Mouse (Mus musculus): ENCODE data around the gene Bnc2. TPM values are rescaled to one million over a fixed set of nuclear protein-coding genes. Genes with fewer than 3 reads are reported as not detected.

Gene Bnc2
- not detected in 2 replicates for polyA plus RNA-seq (2012; ENCODE audit: insufficient read depth, insufficient read length, missing spikeins)

DNA sequence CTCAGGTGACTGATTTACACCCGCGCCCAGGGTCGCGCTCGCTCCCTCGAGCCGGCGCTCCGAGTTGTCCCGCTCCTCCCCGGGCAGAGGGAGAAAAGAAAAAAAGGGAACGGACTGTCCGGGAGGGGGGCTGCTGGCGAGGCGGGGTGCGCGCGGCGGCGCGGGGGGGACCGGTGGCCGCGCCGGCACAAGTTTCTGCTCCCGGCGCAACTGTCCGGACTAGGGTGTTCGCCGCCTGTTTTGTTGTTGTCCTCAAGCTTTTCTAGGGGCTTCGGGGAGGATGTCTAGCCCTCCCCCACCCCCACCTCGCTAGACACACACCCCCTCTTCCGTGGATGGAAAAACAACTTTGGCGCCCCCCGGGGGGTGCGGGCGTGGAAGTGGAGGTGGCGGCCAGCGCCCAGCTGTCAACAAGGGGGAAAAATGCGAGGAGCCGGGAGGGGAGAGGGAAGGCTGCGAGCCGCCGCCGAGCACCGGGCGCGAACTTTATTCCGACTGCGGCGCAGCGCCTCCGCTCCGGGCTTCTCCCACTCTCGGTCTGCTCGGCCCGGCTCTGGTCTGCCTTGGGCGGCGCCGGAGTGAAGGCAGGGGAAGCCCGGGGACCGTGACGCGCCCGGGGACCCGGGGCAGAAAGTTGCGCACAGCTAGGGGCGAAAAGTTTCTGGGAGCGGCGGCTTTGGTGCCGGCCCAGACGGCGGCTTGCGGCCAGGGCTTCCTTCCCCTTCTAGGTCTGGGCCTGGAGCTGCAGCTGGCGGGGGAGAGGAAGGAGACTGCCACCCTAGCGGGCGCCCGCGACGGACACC lies at the start of gene Bnc2:
TSS of gene Bnc2 (minus strand) at position 105 of the 803 bp plus-strand sequence.
- no peak for TF ChIP-seq CTCF (IDR thresholded peaks at IDR 0.05; ENCODE audit: low read depth, low read length)
- TF ChIP-seq POLR2A (IDR thresholded peaks at IDR 0.05; ENCODE audit: borderline replicate concordance, low read depth, low read length): no peak
- Histone ChIP-seq H3K27ac (ENCODE audit: insufficient read depth, low read depth, low read length) (no peak within 1 kb of the TSS), H3K4me3 (ENCODE audit: insufficient read depth, low read length) (peak within 1 kb of the TSS; percentile 4; the same call in 1 of the 2 replicates), H3K4me1 (ENCODE audit: control insufficient read depth, insufficient read depth, low read length) (no peaks in the 10 kb centered on the region)

DNA sequence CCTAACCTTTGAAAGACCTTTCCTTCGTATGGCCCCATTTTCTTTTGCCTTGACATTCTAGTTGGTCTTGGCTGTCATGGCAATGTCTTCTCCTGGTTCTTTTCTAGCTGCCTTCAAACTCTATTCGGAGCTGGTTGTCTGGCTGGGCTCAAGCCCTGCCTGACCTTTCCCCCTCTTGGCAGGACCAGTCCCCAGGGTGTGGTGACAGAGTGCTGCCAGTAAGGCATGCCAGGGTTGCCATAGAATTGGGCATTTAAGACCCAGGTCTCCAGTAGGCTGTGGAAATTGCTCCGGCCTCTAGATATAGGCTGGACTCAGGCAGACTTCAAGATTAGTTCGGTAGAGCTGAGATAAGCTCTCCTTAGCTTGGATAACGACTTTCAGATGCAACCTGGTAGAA lies 32.9 kb upstream of the Bnc2 start:
- TF ChIP-seq CTCF (IDR thresholded peaks at IDR 0.05; ENCODE audit: low read depth, low read length): no peak
- no peak for TF ChIP-seq POLR2A (IDR thresholded peaks at IDR 0.05; ENCODE audit: borderline replicate concordance, low read depth, low read length)
- no peaks in the 10 kb centered on the region for H3K4me1 ChIP-seq (ENCODE audit: control insufficient read depth, insufficient read depth, low read length)

DNA sequence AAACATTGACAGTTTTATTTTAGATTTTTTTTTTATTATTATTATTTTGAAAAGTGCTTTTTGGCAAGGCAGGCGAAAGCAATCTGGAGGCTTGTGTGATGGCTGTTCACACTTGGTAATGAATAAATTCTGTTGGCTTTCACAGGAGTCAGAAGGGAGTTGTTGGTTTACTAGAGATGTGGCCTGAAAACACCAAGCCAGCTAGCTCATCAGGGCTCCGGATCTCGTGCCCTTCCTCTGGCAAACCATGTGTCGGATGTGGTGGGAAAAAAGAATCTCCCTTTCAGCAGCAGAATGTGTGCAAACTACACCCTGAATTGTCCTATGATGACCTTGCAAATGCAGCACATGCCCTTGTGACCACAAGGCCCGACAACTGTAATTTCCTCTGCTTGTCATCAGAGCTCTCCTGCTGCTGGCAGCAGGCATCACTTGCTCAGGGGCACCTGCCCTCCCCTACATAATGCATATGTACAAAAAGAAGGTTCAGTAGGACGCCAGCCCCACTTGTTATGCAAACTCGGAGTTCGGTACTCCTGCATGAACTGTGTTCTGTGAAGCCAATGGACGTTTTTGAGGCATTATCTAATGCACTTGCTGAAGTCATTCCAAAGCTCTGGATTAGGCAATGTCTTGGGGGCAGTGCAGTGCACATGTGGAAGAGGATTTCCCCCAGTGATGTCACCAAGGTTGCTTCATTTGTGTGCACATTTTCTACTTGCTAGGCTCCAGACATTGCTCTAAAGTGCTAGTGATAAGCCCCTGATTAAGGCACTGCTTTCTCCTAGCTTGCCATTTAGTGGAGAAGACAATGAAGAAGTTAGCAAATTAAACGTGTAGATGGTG lies 10.7 kb upstream of the Bnc2 start:
- no peak overlapping the region for H3K4me3 ChIP-seq (ENCODE audit: insufficient read depth, low read length)
- TF ChIP-seq CTCF (IDR thresholded peaks at IDR 0.05; ENCODE audit: low read depth, low read length): no peak
- no peak overlapping the region for H3K27ac ChIP-seq (ENCODE audit: insufficient read depth, low read depth, low read length)
- H3K4me1 ChIP-seq (ENCODE audit: control insufficient read depth, insufficient read depth, low read length): no peaks in the 10 kb centered on the region

More for the DNA sequence above, 32.9 kb upstream of the Bnc2 start:
- Histone ChIP-seq H3K27ac (ENCODE audit: insufficient read depth, low read depth, low read length) (no peak overlapping the region), H3K4me3 (ENCODE audit: insufficient read depth, low read length) (no peak overlapping the region)

DNA sequence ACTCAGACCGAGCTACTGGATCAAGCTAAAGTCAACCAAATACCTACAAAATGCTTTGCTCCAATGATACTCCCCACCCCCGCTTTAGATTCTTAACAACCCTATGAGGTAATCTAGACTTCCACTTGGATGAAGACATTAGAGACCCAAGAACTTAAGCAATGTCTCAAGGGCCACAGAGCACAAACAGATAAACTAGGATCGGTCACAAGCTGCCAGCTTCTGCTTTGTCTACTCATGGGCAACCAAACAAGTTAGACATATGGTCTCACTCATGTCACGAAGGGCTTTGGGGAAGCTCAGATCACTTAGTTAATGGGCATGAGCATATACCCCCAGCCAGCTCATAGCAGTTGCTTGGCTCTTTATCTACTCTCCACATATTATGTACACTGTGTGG lies 9.9 kb upstream of the Bnc2 start:
- TF ChIP-seq CTCF (IDR thresholded peaks at IDR 0.05; ENCODE audit: low read depth, low read length): no peak
- TF ChIP-seq POLR2A (IDR thresholded peaks at IDR 0.05; ENCODE audit: borderline replicate concordance, low read depth, low read length): no peak
- Histone ChIP-seq H3K4me3 (ENCODE audit: insufficient read depth, low read length) (no peak overlapping the region), H3K27ac (ENCODE audit: insufficient read depth, low read depth, low read length) (no peak overlapping the region), H3K4me1 (ENCODE audit: control insufficient read depth, insufficient read depth, low read length) (no peaks in the 10 kb centered on the region)

GRCm38 (mm10) chr4:84675974-84676315 lies 870 bp upstream of the Bnc2 start:
- H3K27ac ChIP-seq (ENCODE audit: insufficient read depth, low read depth, low read length): no peak overlapping the region
- TF ChIP-seq CTCF (IDR thresholded peaks at IDR 0.05; ENCODE audit: low read depth, low read length): no peak
- TF ChIP-seq POLR2A (IDR thresholded peaks at IDR 0.05; ENCODE audit: borderline replicate concordance, low read depth, low read length): no peak
- H3K4me3 ChIP-seq (ENCODE audit: insufficient read depth, low read length): peak overlapping the region; percentile 4; the same call in 1 of the 2 replicates
- H3K4me1 ChIP-seq (ENCODE audit: control insufficient read depth, insufficient read depth, low read length): no peaks in the 10 kb centered on the region

DNA sequence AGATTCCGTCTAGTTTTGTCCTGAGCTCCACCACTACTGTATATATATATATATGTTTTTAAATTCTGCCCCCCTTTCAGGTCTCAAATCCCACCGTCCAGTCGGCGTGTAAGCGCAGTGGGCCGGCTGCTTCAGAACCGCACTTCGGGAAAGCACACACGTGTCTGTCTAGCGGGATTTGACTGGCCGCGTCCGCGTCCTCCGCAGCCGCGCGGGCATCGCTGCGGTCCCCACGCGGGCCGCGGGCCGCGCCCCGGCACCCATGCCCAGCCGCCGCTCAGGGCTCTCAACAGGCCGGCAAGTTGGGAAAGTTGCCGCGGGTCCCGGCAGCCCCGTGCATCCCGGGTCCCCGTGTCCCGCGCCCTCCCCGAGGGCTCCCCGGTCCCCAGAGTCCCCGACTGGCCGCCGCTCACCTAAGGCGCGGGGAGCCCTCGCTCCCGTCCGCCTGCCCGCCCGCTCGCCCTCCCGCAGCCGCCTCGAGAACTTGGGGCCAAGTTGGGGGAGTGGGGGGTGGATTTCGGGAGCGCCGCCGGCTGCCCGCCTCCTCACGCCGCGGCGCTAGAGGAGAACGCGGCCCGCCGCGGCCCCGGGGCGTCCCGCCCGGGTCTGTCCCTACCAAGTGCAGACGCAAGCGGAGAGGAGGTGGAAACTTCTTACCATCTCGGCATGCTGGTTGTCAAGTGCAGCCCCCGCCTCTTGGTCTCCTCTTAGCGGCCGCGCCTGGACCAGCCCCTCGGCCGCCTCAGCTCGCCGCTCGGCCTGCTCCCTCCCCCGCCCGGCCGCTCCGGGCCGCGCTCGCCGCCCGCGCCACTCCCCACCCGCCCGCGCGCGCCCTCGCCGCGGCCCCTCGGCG lies 531 bp downstream of the Bnc2 start:
- Histone ChIP-seq H3K4me3 (ENCODE audit: insufficient read depth, low read length) (0 out of 2 replicates have a peak overlapping the region, but pooled peaks have one; percentile 4), H3K4me1 (ENCODE audit: control insufficient read depth, insufficient read depth, low read length) (no peaks in the 10 kb centered on the region), H3K27ac (ENCODE audit: insufficient read depth, low read depth, low read length) (no peak overlapping the region)
- TF ChIP-seq POLR2A (IDR thresholded peaks at IDR 0.05; ENCODE audit: borderline replicate concordance, low read depth, low read length) (no peak), CTCF (IDR thresholded peaks at IDR 0.05; ENCODE audit: low read depth, low read length) (no peak)

DNA sequence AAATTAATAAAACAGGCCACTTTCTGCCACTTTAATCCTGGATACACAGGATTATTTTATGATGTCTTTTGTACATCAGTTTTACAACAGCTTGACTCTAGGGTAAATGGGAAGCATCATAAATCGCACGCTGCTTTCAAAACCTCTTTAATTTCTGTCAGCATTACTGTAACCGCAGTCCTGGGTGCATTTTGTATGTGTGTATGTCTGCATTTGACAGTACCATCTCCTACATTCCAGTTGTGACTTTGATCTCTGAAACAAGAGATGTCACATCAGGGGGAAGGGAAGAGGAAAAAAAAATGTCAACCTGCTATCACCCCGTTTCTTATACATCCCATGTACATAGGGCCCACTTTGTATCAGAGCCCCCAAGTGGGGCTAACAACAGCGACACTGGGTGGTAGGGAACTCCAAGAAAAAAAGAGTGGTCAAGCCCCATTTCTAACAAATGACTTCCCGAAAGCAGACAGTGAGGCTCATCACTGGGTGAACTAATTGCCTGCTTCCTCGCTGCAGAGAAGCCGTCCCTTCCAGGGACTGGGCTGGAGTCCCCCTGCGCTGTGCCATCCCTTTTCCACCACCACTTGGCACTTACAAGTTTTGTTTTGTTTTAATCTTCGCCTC lies 1.3 kb downstream of the Bnc2 start:
- TF ChIP-seq CTCF (IDR thresholded peaks at IDR 0.05; ENCODE audit: low read depth, low read length): no peak
- no peak for TF ChIP-seq POLR2A (IDR thresholded peaks at IDR 0.05; ENCODE audit: borderline replicate concordance, low read depth, low read length)
- H3K4me1 ChIP-seq (ENCODE audit: control insufficient read depth, insufficient read depth, low read length): no peaks in the 10 kb centered on the region
- no peak overlapping the region for H3K27ac ChIP-seq (ENCODE audit: insufficient read depth, low read depth, low read length)
- no peak overlapping the region for H3K4me3 ChIP-seq (ENCODE audit: insufficient read depth, low read length)

GRCm38 (mm10) chr4:84672181-84672791 lies 2.8 kb downstream of the Bnc2 start:
- no peak overlapping the region for H3K27ac ChIP-seq (ENCODE audit: insufficient read depth, low read depth, low read length)
- no peaks in the 10 kb centered on the region for H3K4me1 ChIP-seq (ENCODE audit: control insufficient read depth, insufficient read depth, low read length)
- H3K4me3 ChIP-seq (ENCODE audit: insufficient read depth, low read length): no peak overlapping the region
- TF ChIP-seq POLR2A (IDR thresholded peaks at IDR 0.05; ENCODE audit: borderline replicate concordance, low read depth, low read length) (no peak), CTCF (IDR thresholded peaks at IDR 0.05; ENCODE audit: low read depth, low read length) (no peak)

DNA sequence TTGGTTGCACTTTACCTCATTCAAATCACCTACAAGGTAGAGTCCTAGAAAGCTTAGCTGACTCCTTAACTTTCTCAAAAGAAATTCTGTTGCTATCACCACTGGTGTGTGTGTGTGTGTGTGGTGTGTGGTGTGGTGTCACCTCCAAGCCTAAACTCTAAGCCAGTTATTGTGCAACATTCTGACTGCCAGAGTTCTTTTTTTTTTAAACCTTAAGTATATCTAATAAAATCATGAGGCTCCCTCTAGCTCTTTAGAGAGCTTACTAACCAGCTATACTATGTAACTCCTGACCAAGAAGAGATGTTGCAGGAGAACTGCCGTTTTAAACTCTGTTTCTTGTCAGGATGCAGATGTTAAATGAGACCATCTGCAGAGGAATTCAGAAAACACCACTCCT lies 4.1 kb downstream of the Bnc2 start:
- Histone ChIP-seq H3K4me3 (ENCODE audit: insufficient read depth, low read length) (no peak overlapping the region), H3K27ac (ENCODE audit: insufficient read depth, low read depth, low read length) (no peak overlapping the region), H3K4me1 (ENCODE audit: control insufficient read depth, insufficient read depth, low read length) (no peaks in the 10 kb centered on the region)
- TF ChIP-seq CTCF (IDR thresholded peaks at IDR 0.05; ENCODE audit: low read depth, low read length) (no peak), POLR2A (IDR thresholded peaks at IDR 0.05; ENCODE audit: borderline replicate concordance, low read depth, low read length) (no peak)
